Mouse (Mus musculus) megakaryocyte, embryonic 14.5 days (primary cell): Measurements from ENCODE around the gene Rab10.

ENCODE experiments used
- FLI1 ChIP-seq: IDR thresholded peaks from 2 replicates; pipeline ENCODE4 v1.6.1; 2012; ENCODE audit warnings: low read length, inconsistent platforms, mixed read lengths
- GATA1 ChIP-seq: IDR thresholded peaks from 3 replicates; pipeline ENCODE4 v1.6.1; 2012; ENCODE audit warnings: mixed read lengths, low read length, inconsistent platforms, borderline replicate concordance

DNA sequence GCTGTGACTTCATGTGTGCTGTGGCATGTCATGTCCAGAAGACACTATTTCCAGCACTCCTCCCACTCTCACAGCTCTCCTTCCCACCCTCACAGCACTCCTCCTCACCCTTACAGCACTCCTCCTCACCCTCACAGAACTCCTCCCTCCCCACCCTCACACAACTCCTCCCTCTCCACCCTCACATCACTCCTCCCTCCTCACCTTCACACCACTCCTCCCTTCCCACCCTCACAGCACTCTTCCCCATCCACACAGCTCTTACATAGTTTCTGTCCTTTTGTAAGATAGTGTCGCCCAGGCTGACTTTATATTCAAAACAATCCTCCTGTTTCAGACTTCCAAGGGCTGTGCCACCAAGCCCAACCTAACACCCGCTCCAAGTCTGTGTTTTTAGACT, 86.4 kb downstream of the Rab10 start:
- TF ChIP-seq GATA1 (no peak), FLI1 (no peak)
